Mouse (Mus musculus) ES-E14 (cell line): ENCODE data around the gene Gm3500.
"Not testable (repeated sequence)": the region's sequence is repeated elsewhere in the genome, so short reads cannot be mapped to it uniquely, and the experiment has no call there.

Experiments used
- CHD2 ChIP-seq: IDR thresholded peaks from 2 replicates; pipeline ENCODE4 v1.6.1; 2014; ENCODE audit warnings: mild to moderate bottlenecking, low read depth, low read length, inconsistent platforms
- HCFC1 ChIP-seq: IDR thresholded peaks from 2 replicates; pipeline ENCODE4 v1.6.1; 2012; ENCODE audit warnings: low read length, inconsistent platforms, borderline replicate concordance; ENCODE audit not compliant: insufficient read depth
- MAFK ChIP-seq: IDR thresholded peaks from 2 replicates; pipeline ENCODE4 v1.6.1; 2014; ENCODE audit warnings: mild to moderate bottlenecking, low read depth, low read length, inconsistent platforms; ENCODE audit not compliant: insufficient read depth
- ZC3H11A ChIP-seq: IDR thresholded peaks from 2 replicates; pipeline ENCODE4 v1.6.1; 2012; ENCODE audit warnings: low read depth, mild to moderate bottlenecking, inconsistent platforms, low read length, borderline replicate concordance
- ZNF384 ChIP-seq: IDR thresholded peaks from 2 replicates; pipeline ENCODE4 v1.6.1; 2012; ENCODE audit warnings: low read depth, low read length, inconsistent platforms

- not testable (repeated sequence) for TF ChIP-seq HCFC1, ZC3H11A, ZNF384, CHD2, MAFK
Observed at GRCm38 (mm10) chr14:5388949-5389348, at the start of gene Gm3500.
